ENCODE assay signal across 26 mouse cellular contexts in the genomic region with DNA sequence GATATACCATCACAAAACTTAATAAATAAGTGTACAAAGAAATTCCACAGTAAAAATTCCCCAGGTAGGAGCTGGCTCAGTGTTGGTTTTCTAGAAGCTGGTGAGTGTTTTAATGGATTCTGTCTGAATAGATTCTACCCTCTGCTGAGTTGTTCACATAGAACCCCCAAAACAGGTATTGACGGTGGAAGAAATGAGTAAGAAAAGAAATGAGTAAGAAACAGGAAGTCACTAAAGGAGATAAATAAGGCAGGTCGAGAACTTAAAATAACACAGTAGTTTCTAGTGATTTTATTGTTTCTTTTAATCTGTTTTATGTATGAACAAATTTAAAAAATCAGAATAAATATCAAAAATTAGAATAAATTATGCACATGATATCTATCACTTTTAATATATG.
"Had no signal": no experiment of that assay in that cellular context is flagged by ENCODE, and none has a peak within 500 bp of the region (broad histone marks: within the 10 kb centered on the region; RNA-seq: fewer than 3 reads in every experiment).

No protein-coding gene starts in this region.

- H3K4me2 ChIP-seq: embryonic facial prominence, embryonic 12.5 days; embryonic facial prominence, embryonic 13.5 days; embryonic facial prominence, embryonic 15.5 days; forebrain, embryonic 12.5 days; forebrain, embryonic 13.5 days; forebrain, embryonic 15.5 days had no signal

- H3K27me3 ChIP-seq: embryonic facial prominence, embryonic 12.5 days; embryonic facial prominence, embryonic 13.5 days; embryonic facial prominence, embryonic 15.5 days; forebrain, embryonic 12.5 days; forebrain, embryonic 13.5 days; forebrain, embryonic 15.5 days had no signal

- H3K9me3 ChIP-seq: embryonic facial prominence, embryonic 10.5 days; embryonic facial prominence, embryonic 12.5 days; embryonic facial prominence, embryonic 13.5 days; embryonic facial prominence, embryonic 15.5 days; forebrain, embryonic 10.5 days; forebrain, embryonic 12.5 days; forebrain, embryonic 13.5 days; forebrain, embryonic 15.5 days; heart, embryonic 10.5 days had no signal

- H3K36me3 ChIP-seq: embryonic facial prominence, embryonic 10.5 days; embryonic facial prominence, embryonic 12.5 days; embryonic facial prominence, embryonic 13.5 days; embryonic facial prominence, embryonic 15.5 days; forebrain, embryonic 10.5 days; forebrain, embryonic 12.5 days; forebrain, embryonic 15.5 days; heart, embryonic 10.5 days had no signal

- H3K4me1 ChIP-seq: embryonic facial prominence, embryonic 12.5 days; forebrain, embryonic 12.5 days; forebrain, embryonic 13.5 days; forebrain, embryonic 15.5 days had no signal

- DNase-seq: cerebellum, adult 9-10 months; cerebellum, adult 9-11 months; cerebellum, postnatal 10 days; cerebellum, postnatal 14 days; cerebellum, postnatal 36 days; embryo, embryonic 11 days; forebrain, postnatal 0 days; gastrocnemius, adult 2 months; gastrocnemius, postnatal 10 days; gastrocnemius, postnatal 14 days; gastrocnemius, postnatal 25 days; heart, adult 11 months; heart, adult 18-20 months; heart, adult 2 months had no signal

- H3K27ac ChIP-seq: embryonic facial prominence, embryonic 10.5 days; embryonic facial prominence, embryonic 12.5 days; embryonic facial prominence, embryonic 13.5 days; embryonic facial prominence, embryonic 15.5 days; forebrain, embryonic 10.5 days; forebrain, embryonic 12.5 days; forebrain, embryonic 13.5 days; forebrain, embryonic 15.5 days; gastrocnemius, adult 2 months; heart, adult 2 months; heart, embryonic 10.5 days had no signal

- H3K4me3 ChIP-seq: embryonic facial prominence, embryonic 10.5 days; embryonic facial prominence, embryonic 12.5 days; embryonic facial prominence, embryonic 13.5 days; embryonic facial prominence, embryonic 15.5 days; erythroblast, embryonic 14.5 days; forebrain, embryonic 10.5 days; forebrain, embryonic 12.5 days; forebrain, embryonic 13.5 days; forebrain, embryonic 15.5 days; gastrocnemius, adult 2 months; heart, adult 2 months; heart, embryonic 10.5 days had no signal

- ATAC-seq: forebrain, embryonic 13.5 days; forebrain, embryonic 14.5 days; forebrain, embryonic 15.5 days; forebrain, embryonic 16.5 days; forebrain, postnatal 0 days had no signal

- H3K9ac ChIP-seq: embryonic facial prominence, embryonic 12.5 days; embryonic facial prominence, embryonic 13.5 days; embryonic facial prominence, embryonic 15.5 days; forebrain, embryonic 12.5 days; forebrain, embryonic 13.5 days; forebrain, embryonic 15.5 days; forebrain, postnatal 0 days had no signal
